Mouse (Mus musculus): ENCODE results near the gene Dbnl. TPM values are rescaled to one million over a fixed set of nuclear protein-coding genes. Genes with fewer than 3 reads are reported as not detected.

Gene Dbnl
- polyA plus RNA-seq, 1 experiment from 2014 or later = 145 TPM

- ATAC-seq (ENCODE audit: low FRiP score, low TSS enrichment) = no peak; the same call in 1 of the 2 replicates
- WGBS = 77% methylated on average over 6 of the region's 6 CpGs
- peaks cover 29% of the 10 kb centered on the region for H3K36me3 ChIP-seq (ENCODE audit: control insufficient read depth, insufficient read depth, low read length)
- H3K9me3 ChIP-seq (ENCODE audit: control insufficient read depth, low read length) = no peaks in the 10 kb centered on the region
- H3K4me3 ChIP-seq (replicated peaks; ENCODE audit: low read depth, low read length) = peak overlapping the region; percentile 87
- H3K4me2 ChIP-seq (ENCODE audit: low read length) = peak overlapping the region; percentile 69
- peak overlapping the region; percentile 93 for H3K27ac ChIP-seq (replicated peaks; ENCODE audit: low read depth, low read length)
- H3K9ac ChIP-seq (replicated peaks; ENCODE audit: low read length) = peak overlapping the region; percentile 90
- no peaks in the 10 kb centered on the region for H3K27me3 ChIP-seq (ENCODE audit: control insufficient read depth, insufficient read depth, low read length)
- DNase-seq = no peak
- H3K4me1 ChIP-seq (ENCODE audit: control insufficient read depth, insufficient read depth, low read length) = peaks cover 19% of the 10 kb centered on the region
Observed at GRCm38 (mm10) chr11:5789071-5789753, 924 bp downstream of the Dbnl start.

- Histone ChIP-seq H3K27me3 (ENCODE audit: control insufficient read depth, insufficient read depth, low read length) (no peaks in the 10 kb centered on the region), H3K27ac (replicated peaks; ENCODE audit: low read depth, low read length) (no peak overlapping the region), H3K36me3 (ENCODE audit: control insufficient read depth, insufficient read depth, low read length) (peaks cover 35% of the 10 kb centered on the region), H3K4me2 (ENCODE audit: low read length) (peak overlapping the region; percentile 69), H3K9me3 (ENCODE audit: control insufficient read depth, low read length) (no peaks in the 10 kb centered on the region), H3K4me1 (ENCODE audit: control insufficient read depth, insufficient read depth, low read length) (peaks cover 19% of the 10 kb centered on the region), H3K4me3 (replicated peaks; ENCODE audit: low read depth, low read length) (peak overlapping the region; percentile 87), H3K9ac (replicated peaks; ENCODE audit: low read length) (no peak overlapping the region)
- ATAC-seq (ENCODE audit: low FRiP score, low TSS enrichment) (no peak), DNase-seq (no peak)
- 89% methylated on average over 3 of the region's 3 CpGs for WGBS
Observed at GRCm38 (mm10) chr11:5789754-5790333, 1.6 kb downstream of the Dbnl start.

- 94% methylated on average over 1 of the region's 1 CpGs for WGBS
Observed at GRCm38 (mm10) chr11:5790431-5790830, 2.1 kb downstream of the Dbnl start.

GRCm38 (mm10) chr11:5795290-5795689 lies 7.0 kb downstream of the Dbnl start:
- Histone ChIP-seq H3K4me3 (replicated peaks; ENCODE audit: low read depth, low read length) (no peak overlapping the region), H3K9ac (replicated peaks; ENCODE audit: low read length) (no peak overlapping the region), H3K27ac (replicated peaks; ENCODE audit: low read depth, low read length) (no peak overlapping the region), H3K9me3 (ENCODE audit: control insufficient read depth, low read length) (no peaks in the 10 kb centered on the region), H3K4me2 (ENCODE audit: low read length) (no peak overlapping the region), H3K36me3 (ENCODE audit: control insufficient read depth, insufficient read depth, low read length) (peaks cover 88% of the 10 kb centered on the region), H3K27me3 (ENCODE audit: control insufficient read depth, insufficient read depth, low read length) (no peaks in the 10 kb centered on the region), H3K4me1 (ENCODE audit: control insufficient read depth, insufficient read depth, low read length) (no peaks in the 10 kb centered on the region)
- WGBS = 93% methylated on average over 9 of the region's 9 CpGs
- DNase-seq = no peak
- ATAC-seq (ENCODE audit: low FRiP score, low TSS enrichment) = no peak

More at GRCm38 (mm10) chr11:5790431-5790830, 2.1 kb downstream of the Dbnl start:
- Histone ChIP-seq H3K4me3 (replicated peaks; ENCODE audit: low read depth, low read length) (no peak overlapping the region), H3K36me3 (ENCODE audit: control insufficient read depth, insufficient read depth, low read length) (peaks cover 41% of the 10 kb centered on the region), H3K4me1 (ENCODE audit: control insufficient read depth, insufficient read depth, low read length) (peaks cover 19% of the 10 kb centered on the region), H3K27ac (replicated peaks; ENCODE audit: low read depth, low read length) (no peak overlapping the region), H3K4me2 (ENCODE audit: low read length) (no peak overlapping the region), H3K9ac (replicated peaks; ENCODE audit: low read length) (no peak overlapping the region), H3K9me3 (ENCODE audit: control insufficient read depth, low read length) (no peaks in the 10 kb centered on the region), H3K27me3 (ENCODE audit: control insufficient read depth, insufficient read depth, low read length) (no peaks in the 10 kb centered on the region)
- ATAC-seq (ENCODE audit: low FRiP score, low TSS enrichment) = no peak
- no peak for DNase-seq

- Histone ChIP-seq H3K4me2 (ENCODE audit: low read length) (no peak overlapping the region), H3K4me1 (ENCODE audit: control insufficient read depth, insufficient read depth, low read length) (no peaks in the 10 kb centered on the region), H3K27ac (replicated peaks; ENCODE audit: low read depth, low read length) (no peak overlapping the region), H3K9me3 (ENCODE audit: control insufficient read depth, low read length) (no peaks in the 10 kb centered on the region), H3K4me3 (replicated peaks; ENCODE audit: low read depth, low read length) (no peak overlapping the region), H3K9ac (replicated peaks; ENCODE audit: low read length) (no peak overlapping the region), H3K27me3 (ENCODE audit: control insufficient read depth, insufficient read depth, low read length) (no peaks in the 10 kb centered on the region), H3K36me3 (ENCODE audit: control insufficient read depth, insufficient read depth, low read length) (peaks cover 90% of the 10 kb centered on the region)
- DNase-seq = no peak
- WGBS = 89% methylated on average over 7 of the region's 7 CpGs
- ATAC-seq (ENCODE audit: low FRiP score, low TSS enrichment) = no peak
Observed at GRCm38 (mm10) chr11:5795706-5796105, 7.4 kb downstream of the Dbnl start.

- WGBS = 79% methylated on average over 15 of the region's 15 CpGs
- H3K27me3 ChIP-seq (ENCODE audit: control insufficient read depth, insufficient read depth, low read length) = no peaks in the 10 kb centered on the region
- H3K4me2 ChIP-seq (ENCODE audit: low read length) = no peak overlapping the region
- H3K9me3 ChIP-seq (ENCODE audit: control insufficient read depth, low read length) = no peaks in the 10 kb centered on the region
- no peaks in the 10 kb centered on the region for H3K4me1 ChIP-seq (ENCODE audit: control insufficient read depth, insufficient read depth, low read length)
- no peak overlapping the region for H3K9ac ChIP-seq (replicated peaks; ENCODE audit: low read length)
- no peak for DNase-seq
- ATAC-seq (ENCODE audit: low FRiP score, low TSS enrichment) = no peak
- no peak overlapping the region for H3K4me3 ChIP-seq (replicated peaks; ENCODE audit: low read depth, low read length)
- peaks cover 93% of the 10 kb centered on the region for H3K36me3 ChIP-seq (ENCODE audit: control insufficient read depth, insufficient read depth, low read length)
- H3K27ac ChIP-seq (replicated peaks; ENCODE audit: low read depth, low read length) = no peak overlapping the region
Observed at GRCm38 (mm10) chr11:5796939-5797338, 8.7 kb downstream of the Dbnl start.

- 64% methylated on average over 11 of the region's 11 CpGs for WGBS
- no peak overlapping the region for H3K4me2 ChIP-seq (ENCODE audit: low read length)
- no peaks in the 10 kb centered on the region for H3K9me3 ChIP-seq (ENCODE audit: control insufficient read depth, low read length)
- no peak overlapping the region for H3K27ac ChIP-seq (replicated peaks; ENCODE audit: low read depth, low read length)
- H3K4me1 ChIP-seq (ENCODE audit: control insufficient read depth, insufficient read depth, low read length) = no peaks in the 10 kb centered on the region
- no peaks in the 10 kb centered on the region for H3K27me3 ChIP-seq (ENCODE audit: control insufficient read depth, insufficient read depth, low read length)
- ATAC-seq (ENCODE audit: low FRiP score, low TSS enrichment) (no peak), DNase-seq (no peak)
- H3K9ac ChIP-seq (replicated peaks; ENCODE audit: low read length) = no peak overlapping the region
- no peak overlapping the region for H3K4me3 ChIP-seq (replicated peaks; ENCODE audit: low read depth, low read length)
- H3K36me3 ChIP-seq (ENCODE audit: control insufficient read depth, insufficient read depth, low read length) = peaks cover 88% of the 10 kb centered on the region
Observed at GRCm38 (mm10) chr11:5797371-5797770, 9.1 kb downstream of the Dbnl start.

GRCm38 (mm10) chr11:5797928-5798327 lies 9.6 kb downstream of the Dbnl start:
- no peak overlapping the region for H3K9ac ChIP-seq (replicated peaks; ENCODE audit: low read length)
- H3K27ac ChIP-seq (replicated peaks; ENCODE audit: low read depth, low read length) = no peak overlapping the region
- H3K36me3 ChIP-seq (ENCODE audit: control insufficient read depth, insufficient read depth, low read length) = peaks cover 86% of the 10 kb centered on the region
- DNase-seq = no peak
- H3K4me2 ChIP-seq (ENCODE audit: low read length) = no peak overlapping the region
- no peak overlapping the region for H3K4me3 ChIP-seq (replicated peaks; ENCODE audit: low read depth, low read length)
- no peaks in the 10 kb centered on the region for H3K9me3 ChIP-seq (ENCODE audit: control insufficient read depth, low read length)
- H3K4me1 ChIP-seq (ENCODE audit: control insufficient read depth, insufficient read depth, low read length) = no peaks in the 10 kb centered on the region
- H3K27me3 ChIP-seq (ENCODE audit: control insufficient read depth, insufficient read depth, low read length) = no peaks in the 10 kb centered on the region
- no peak for ATAC-seq (ENCODE audit: low FRiP score, low TSS enrichment)
- 91% methylated on average over 5 of the region's 5 CpGs for WGBS
